Mouse (Mus musculus) mature B cell (primary cell): ENCODE data around the gene Hrh3.

Experiments used
- in situ Hi-C: fragments of 300-500 bp; cut with MboI; formaldehyde crosslinking; loops from 2 replicates; pipeline ENCODE4 v1.14.3; 2019

The Hrh3 gene

DNA sequence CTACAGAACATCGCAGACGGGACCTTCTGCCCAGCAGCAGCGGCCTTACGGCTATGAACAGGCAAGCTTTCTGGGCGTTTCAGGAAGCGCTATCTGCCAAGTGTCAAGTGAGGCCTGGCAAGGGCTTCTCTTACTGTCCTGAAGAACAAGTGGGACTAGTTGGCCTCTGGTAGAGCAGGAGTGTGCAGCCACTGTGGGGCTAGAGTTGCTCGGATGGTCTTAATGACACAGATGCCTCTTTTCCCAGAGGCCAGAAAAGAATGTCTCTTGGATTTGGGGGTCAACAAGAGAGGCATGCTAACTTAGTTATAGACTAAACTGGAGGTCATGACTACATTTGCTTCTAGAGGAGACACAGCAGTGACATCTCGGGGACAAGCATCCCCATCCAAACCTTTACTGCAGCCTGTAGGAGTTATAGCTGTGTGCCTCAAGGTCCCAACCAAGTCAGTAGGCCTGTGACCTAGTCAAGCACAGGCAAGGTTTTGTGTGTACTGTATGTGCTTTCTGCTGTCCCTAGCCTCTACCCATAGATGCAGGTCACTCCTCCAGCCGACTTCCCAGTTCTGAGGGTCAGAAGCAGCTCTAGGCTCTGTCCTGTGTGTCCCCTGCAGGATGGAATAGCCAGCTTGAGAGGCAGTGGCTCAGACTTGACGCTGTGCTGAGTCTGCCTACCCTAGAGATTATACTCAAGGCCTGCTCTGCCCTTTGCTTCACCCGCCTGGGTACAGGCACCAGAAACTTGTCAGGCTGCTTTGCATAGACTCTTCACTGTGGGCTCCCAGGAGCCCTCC, 40.8 kb downstream of the Hrh3 start:
- in situ Hi-C loops: no loop called here

DNA sequence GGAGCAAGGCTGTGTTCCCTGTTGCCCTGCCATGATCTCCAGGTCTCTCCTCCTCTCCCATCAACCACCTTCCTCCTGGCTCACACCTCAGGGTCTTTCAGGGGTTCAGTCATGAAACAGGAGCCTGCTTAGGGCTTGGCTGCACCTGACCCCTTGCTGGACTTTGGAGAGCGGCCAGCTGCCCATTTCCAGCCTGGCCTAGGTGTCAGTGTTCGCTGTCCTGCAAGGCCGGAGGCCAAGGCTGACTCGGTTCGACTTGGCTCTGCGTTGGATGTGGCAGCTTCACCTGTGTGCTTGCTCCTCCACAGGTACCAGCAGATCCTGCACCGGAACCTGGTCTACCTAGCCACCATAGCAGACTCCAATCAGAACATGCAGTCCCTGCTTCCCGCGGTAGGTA, 51.3 kb downstream of the Hrh3 start:
- in situ Hi-C loops: no loop called here

DNA sequence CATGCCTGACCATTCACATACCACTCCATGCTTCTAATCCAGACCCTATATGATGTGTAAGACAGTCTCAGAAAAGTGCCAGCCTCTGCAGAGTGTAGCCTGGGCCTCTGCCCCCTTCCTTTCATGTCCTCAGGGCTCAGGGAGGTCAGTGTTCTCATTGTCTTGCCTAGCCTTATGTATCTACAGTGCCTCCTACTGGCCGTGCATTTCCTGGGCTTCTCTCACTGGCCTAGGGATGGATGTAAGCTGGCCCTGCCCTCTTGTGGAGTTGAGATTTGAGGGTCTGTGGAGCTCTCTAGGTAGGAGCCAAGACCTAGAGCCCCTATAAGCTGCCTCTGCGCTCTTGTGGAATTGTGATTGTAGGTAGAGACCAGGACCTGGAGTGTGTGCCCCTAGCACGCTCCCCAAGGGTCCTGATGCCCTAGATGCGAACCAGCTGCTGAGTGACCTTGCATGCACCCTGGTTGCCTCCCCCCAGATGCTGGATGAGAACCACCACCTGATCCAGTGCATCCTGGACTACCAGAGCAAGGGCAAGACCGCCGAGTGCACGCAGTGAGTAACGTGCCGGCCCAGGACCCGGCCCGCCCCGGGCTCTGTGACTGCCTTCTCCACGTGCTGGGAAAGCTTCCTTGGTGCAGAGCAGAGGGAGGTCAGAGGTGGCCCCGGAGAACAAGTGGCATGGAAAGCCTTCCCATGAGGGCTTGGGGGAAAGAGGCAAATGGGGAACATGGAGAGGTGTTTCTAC, 52.1 kb downstream of the Hrh3 start:
- in situ Hi-C loops: no loop called here

DNA sequence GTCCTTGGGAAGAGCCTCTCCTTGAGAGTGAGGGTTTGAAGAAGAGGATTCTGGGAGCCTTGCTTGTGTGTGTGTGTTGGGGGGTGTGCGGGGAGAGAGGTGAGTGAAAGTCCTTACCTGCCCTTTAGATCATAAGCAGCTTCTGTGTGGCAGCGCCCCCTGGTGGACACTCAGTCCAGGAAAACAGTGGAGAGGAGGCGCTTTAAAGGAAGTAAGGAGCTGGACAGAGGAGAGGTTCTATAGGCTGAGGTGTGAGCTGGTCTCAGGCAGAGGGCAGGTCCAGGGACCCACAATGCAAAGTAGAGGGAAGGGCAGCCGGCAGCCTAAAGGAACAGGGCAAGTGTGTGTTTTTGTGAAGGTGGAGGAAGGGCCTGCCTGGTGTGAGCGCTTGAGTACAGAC, 53.3 kb downstream of the Hrh3 start:
- in situ Hi-C loops: no loop called here
